Mouse (Mus musculus) testis, adult 2 months (tissue): ENCODE results near the gene Fzd5. TPM values are rescaled to one million over a fixed set of nuclear protein-coding genes. Genes with fewer than 3 reads are reported as not detected.

Experiments used
- H3K27ac ChIP-seq: fragments of 200-500 bp; 2 replicates; pipeline ENCODE4 v1.5.1; 2012; ENCODE audit warnings: low read depth, low read length; ENCODE audit not compliant: control insufficient read depth, insufficient read depth
- H3K27me3 ChIP-seq: fragments of 200-500 bp; 2 replicates; pipeline ENCODE4 v1.6.1; 2012; ENCODE audit warnings: mild to moderate bottlenecking, low read length, moderate library complexity; ENCODE audit not compliant: control insufficient read depth, insufficient read depth
- H3K36me3 ChIP-seq: fragments of 200-500 bp; 2 replicates; pipeline ENCODE4 v1.6.1; 2012; ENCODE audit warnings: mild to moderate bottlenecking, low read length; ENCODE audit not compliant: control insufficient read depth, insufficient read depth
- H3K4me1 ChIP-seq: fragments of 200-500 bp; 2 replicates; pipeline ENCODE4 v1.6.1; 2012; ENCODE audit warnings: low read length; ENCODE audit not compliant: control insufficient read depth, insufficient read depth
- H3K4me3 ChIP-seq: fragments of 200-500 bp; 2 replicates; pipeline ENCODE4 v1.5.1; 2012; ENCODE audit warnings: low read depth, mild to moderate bottlenecking, low read length, moderate library complexity, mixed read lengths; ENCODE audit not compliant: control insufficient read depth
- CTCF ChIP-seq: fragments of 200-500 bp; IDR thresholded peaks from 2 replicates; pipeline ENCODE4 v1.5.1; 2012; ENCODE audit warnings: low read depth, mild to moderate bottlenecking, inconsistent platforms, low read length, moderate library complexity; ENCODE audit not compliant: control insufficient read depth, insufficient read depth, insufficient replicate concordance
- POLR2A ChIP-seq: fragments of 200-500 bp; IDR thresholded peaks from 2 replicates; pipeline ENCODE4 v1.6.1; 2012; ENCODE audit warnings: low read depth, mild to moderate bottlenecking, inconsistent platforms, low read length, moderate library complexity; ENCODE audit not compliant: control insufficient read depth
- polyA plus RNA-seq: library from polyadenylated mRNA; depleted of rRNA; stranded (reverse); fragments of >200 nt; gene quantifications from 2 replicates; pipeline ENCODE4 v1.2.3, GENCODE M21; 2012

Fzd5 gene
- polyA plus RNA-seq, 1 experiment: 1.9 TPM

DNA sequence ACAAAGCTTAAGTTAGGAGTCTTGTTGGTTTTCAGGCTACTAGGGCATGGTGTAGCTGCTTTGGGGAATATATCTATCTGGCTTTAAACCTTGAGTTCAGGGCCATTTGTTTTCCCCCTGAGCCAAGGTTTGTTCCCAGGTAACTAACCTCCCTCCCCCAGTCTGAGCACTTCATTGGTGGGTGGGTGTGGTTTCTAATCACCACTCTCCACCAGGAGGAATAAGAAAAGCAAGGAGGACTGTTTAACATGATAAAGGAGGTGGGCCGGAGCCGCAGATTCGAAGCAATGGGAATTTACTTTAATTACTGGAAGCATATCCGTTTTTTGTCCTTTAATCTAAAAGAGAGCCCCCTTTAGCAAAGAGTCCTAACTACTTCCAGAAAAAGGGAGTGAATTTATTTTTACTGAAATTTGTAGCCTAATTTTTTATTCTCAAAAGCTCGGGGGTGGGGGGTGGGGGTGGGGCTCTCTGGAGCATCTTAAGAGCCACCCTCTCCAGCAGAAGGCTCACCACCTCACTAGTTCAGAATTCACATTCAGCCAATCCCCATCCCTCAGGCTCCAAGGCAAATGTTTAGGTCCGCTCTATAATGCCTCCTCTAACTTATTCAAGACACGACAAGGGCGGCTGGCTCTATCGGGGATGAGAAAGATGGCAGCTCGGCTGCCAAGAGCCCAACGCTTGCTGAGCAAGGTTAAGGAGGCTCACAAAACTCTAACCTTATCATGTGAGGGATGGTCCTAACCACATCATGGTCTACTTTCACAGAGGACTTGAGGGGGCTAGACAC, 3.9 kb downstream of the Fzd5 start:
- Histone ChIP-seq H3K27ac (no peak overlapping the region), H3K4me1 (peaks cover 29% of the 10 kb centered on the region), H3K27me3 (no peaks in the 10 kb centered on the region; the same call in 1 of the 2 replicates), H3K36me3 (no peaks in the 10 kb centered on the region), H3K4me3 (no peak overlapping the region)
- no peak for TF ChIP-seq CTCF
- TF ChIP-seq POLR2A: no peak

DNA sequence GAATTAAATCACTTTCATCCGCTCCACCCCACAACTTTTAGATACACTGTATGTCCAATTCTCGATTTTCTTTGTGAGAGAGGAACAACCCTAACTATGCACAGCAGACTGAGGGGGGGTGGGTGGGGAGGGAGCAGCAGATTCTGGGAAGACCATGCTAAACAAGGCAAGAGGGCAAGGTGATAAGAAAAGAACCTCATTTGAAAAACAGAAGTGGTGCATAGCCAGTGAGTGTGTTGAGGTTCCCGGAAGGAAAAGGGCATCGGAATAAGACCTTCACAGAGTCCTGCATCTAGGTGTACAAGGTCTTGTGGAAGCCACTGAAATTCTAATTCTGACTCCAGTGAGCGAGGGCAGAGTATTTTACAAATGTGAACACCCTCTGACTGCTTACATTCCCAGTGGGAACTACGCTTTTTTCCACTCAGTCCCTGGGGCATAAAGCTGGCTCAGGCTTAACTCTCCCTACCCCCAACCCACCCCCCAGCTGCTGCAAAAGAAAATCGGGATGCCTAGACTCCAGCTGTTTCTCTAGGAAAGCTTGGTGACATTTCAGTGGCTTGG, 4.8 kb downstream of the Fzd5 start:
- TF ChIP-seq CTCF (no peak), POLR2A (no peak)
- Histone ChIP-seq H3K27ac (no peak overlapping the region), H3K36me3 (no peaks in the 10 kb centered on the region), H3K4me1 (peaks cover 27% of the 10 kb centered on the region), H3K27me3 (no peaks in the 10 kb centered on the region; the same call in 1 of the 2 replicates), H3K4me3 (no peak overlapping the region)

DNA sequence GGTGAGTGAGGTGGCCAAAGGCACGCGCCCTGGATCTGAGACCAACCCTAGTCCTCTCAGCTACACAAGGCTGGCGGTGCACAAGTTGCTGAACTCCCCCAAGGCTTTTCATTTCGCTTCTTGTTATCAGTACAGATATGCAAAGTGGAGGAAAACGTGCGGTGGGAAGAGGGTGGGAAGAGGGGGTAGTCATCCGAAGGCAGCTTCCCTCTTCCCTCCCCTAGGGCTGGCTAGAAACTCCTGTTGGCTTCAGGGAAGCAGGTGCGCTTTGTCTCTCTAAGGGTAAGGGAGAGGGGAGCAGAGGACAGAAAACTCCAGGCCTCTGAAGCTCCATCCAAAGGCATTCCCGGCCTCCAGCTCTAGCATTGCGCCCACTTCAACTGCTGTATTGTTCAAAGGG, 5.4 kb downstream of the Fzd5 start:
- H3K4me3 ChIP-seq: no peak overlapping the region
- peaks cover 25% of the 10 kb centered on the region for H3K4me1 ChIP-seq
- no peak for TF ChIP-seq POLR2A
- TF ChIP-seq CTCF: no peak
- no peaks in the 10 kb centered on the region; the same call in 1 of the 2 replicates for H3K27me3 ChIP-seq
- no peak overlapping the region for H3K27ac ChIP-seq
- no peaks in the 10 kb centered on the region for H3K36me3 ChIP-seq

DNA sequence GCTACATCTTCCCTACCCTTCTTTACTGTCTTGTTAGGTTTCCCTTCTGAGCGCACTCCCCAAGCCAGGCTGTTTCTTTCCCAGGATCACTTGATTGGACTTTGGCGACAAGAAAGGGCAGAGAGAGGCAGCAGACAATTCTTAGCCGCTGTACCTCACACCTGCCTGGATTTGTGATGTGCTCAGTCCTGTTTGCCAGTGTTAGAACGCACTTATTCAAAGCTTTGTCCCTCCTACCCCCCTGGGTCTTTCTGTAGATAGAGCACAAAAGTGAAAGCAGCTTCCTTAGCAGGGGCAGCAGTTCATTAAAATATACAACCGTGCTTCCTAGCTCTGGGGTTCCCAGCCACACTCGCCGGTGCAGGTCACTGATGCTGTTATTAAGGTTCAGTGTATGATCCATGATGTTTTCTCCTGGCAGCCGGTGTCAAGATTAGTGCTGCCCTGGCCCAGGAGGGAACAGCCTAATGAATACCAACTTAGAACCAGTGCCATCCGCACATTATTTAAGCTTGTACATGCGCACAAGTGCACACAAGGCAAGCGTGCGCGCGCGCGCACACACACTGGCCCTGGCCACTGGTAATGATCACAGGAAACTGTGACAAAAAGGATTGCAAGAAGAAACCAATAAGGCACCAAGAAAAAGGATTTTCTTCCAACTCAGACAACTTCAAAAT, 6.1 kb downstream of the Fzd5 start:
- Histone ChIP-seq H3K36me3 (no peaks in the 10 kb centered on the region), H3K27ac (no peak overlapping the region), H3K4me3 (no peak overlapping the region), H3K27me3 (no peaks in the 10 kb centered on the region; the same call in 1 of the 2 replicates), H3K4me1 (peaks cover 19% of the 10 kb centered on the region)
- TF ChIP-seq POLR2A (no peak), CTCF (no peak)

DNA sequence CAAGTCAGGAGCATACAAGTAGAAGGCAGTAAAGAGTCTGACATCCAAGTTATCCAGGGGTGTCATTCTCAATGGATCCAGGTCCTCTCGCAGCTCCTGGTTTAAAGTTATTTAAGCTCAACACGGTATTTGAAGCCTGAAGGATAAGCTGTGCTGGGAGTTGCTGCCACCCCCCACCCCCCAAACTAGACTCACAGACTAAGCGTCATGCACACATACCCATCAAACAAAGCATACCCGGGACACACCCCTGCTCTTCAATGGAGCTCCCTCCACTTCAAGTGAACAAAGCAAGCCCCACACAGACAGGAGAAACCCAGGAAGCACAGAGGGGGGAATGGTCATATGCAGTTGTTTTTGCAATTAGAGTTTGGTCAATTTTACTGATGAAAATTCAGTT, 7.5 kb downstream of the Fzd5 start:
- H3K27me3 ChIP-seq: no peaks in the 10 kb centered on the region
- TF ChIP-seq CTCF: no peak
- TF ChIP-seq POLR2A: no peak
- no peaks in the 10 kb centered on the region for H3K36me3 ChIP-seq
- no peak overlapping the region for H3K4me3 ChIP-seq
- H3K27ac ChIP-seq: no peak overlapping the region
- peaks cover 6% of the 10 kb centered on the region for H3K4me1 ChIP-seq

DNA sequence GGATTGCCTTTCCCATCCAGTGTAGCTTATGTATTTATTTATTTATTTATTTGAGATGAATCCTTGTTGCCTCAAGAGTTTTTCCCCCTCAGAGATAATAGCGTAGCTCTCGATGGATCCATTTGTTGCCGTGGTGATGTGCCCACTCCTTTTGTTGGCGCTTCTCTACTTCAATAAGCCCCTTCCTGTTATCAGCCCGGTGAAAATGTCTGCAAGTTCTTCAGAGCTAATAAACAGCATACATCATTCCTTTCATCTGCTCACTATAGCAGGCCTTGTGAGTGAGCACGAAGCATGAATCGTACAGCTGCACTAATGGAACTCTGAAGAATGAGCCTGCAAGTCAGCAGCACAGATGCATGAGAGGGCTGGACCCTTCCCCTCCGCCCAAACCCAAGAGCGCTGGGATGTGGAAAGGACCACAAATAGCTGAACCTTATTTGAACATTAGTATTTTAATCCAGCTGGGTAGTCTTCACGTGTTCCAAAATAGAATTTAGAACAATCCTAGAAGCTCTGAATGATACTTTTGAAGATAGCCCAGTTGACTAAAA, 16.4 kb downstream of the Fzd5 start:
- H3K27me3 ChIP-seq: no peaks in the 10 kb centered on the region

DNA sequence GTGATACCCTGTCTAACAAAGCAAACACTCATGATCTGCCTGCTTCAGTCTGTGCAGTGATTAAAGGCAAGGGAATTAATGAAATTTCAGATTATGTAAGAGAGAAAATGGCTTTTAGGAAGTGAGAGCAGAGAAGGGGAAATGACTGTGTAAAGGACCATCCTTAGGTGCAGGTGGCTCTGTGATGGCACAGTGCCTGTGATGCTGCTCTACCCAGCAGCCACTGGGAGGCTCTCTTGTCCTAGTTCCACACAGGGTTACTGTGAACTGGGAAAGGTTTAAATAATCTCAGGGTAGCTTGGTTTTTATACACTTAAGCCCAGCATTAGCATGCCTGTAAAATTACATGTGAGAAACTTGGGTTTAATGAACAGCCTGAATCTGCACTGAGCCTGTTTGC, 20.0 kb downstream of the Fzd5 start:
- H3K36me3 ChIP-seq: peaks cover 2% of the 10 kb centered on the region
- H3K4me1 ChIP-seq: no peaks in the 10 kb centered on the region
- H3K27ac ChIP-seq: no peak overlapping the region
- no peak overlapping the region for H3K4me3 ChIP-seq
- no peak for TF ChIP-seq POLR2A
- peak; percentile 51; the same call in 1 of the 2 replicates for TF ChIP-seq CTCF
- no peaks in the 10 kb centered on the region for H3K27me3 ChIP-seq

More for the DNA sequence above, 16.4 kb downstream of the Fzd5 start:
- Histone ChIP-seq H3K36me3 (no peaks in the 10 kb centered on the region; the same call in 1 of the 2 replicates), H3K4me1 (no peaks in the 10 kb centered on the region), H3K4me3 (no peak overlapping the region), H3K27ac (no peak overlapping the region)
- TF ChIP-seq CTCF (no peak), POLR2A (no peak)
